Comparison of ENCODE assay signal across 8 mouse cellular contexts in genomic region chrX:73343802-73344201, GRCm38 (mm10). TPM values are rescaled to one million over a fixed set of nuclear protein-coding genes. Genes with fewer than 3 reads are reported as not detected.
A peak's percentile ranks its signal among the peaks of the same experiment; 100 is the strongest.
DNase-seq lines count a peak whose midpoint lies in the region; ATAC-seq and TF ChIP-seq lines count a peak whose summit lies in the region.
"Had no signal": no experiment of that assay in that cellular context is flagged by ENCODE, and none has a peak within 500 bp of the region (broad histone marks: within the 10 kb centered on the region; RNA-seq: fewer than 3 reads in every experiment).

No protein-coding gene starts in this region.

- no peaks in the 10 kb centered on the region for H3K27me3 ChIP-seq in lung, embryonic 14.5 days (ENCODE audit: insufficient read depth, low read length)
- H3K27me3 ChIP-seq in lung, postnatal 0 days (replicated peaks; ENCODE audit: insufficient read depth, low read length), result no peaks in the 10 kb centered on the region
- H3K27me3 ChIP-seq in forebrain, embryonic 10.5 days (ENCODE audit: poor library complexity, severe bottlenecking), result peaks cover 42% of the 10 kb centered on the region
- H3K27me3 ChIP-seq in limb, embryonic 15.5 days, result peaks cover 10% of the 10 kb centered on the region; the same call in 1 of the 2 replicates
- H3K27me3 ChIP-seq in neural tube, embryonic 15.5 days (replicated peaks), result no peaks in the 10 kb centered on the region

- ATAC-seq in lung, embryonic 14.5 days (ENCODE audit: insufficient read depth), result no peak
- ATAC-seq in lung, postnatal 0 days, result no peak
- no peak for ATAC-seq in limb, embryonic 15.5 days (ENCODE audit: insufficient number of reproducible peaks, low FRiP score, low TSS enrichment, low read depth)
- ATAC-seq in neural tube, embryonic 15.5 days (ENCODE audit: low FRiP score), result no peak

- no peak overlapping the region for H3K27ac ChIP-seq in lung, embryonic 14.5 days (ENCODE audit: low read depth)
- no peak overlapping the region for H3K27ac ChIP-seq in lung, postnatal 0 days (ENCODE audit: low read length)
- no peak overlapping the region for H3K27ac ChIP-seq in forebrain, embryonic 10.5 days
- H3K27ac ChIP-seq in limb, embryonic 15.5 days, result no peak overlapping the region
- H3K27ac ChIP-seq in neural tube, embryonic 15.5 days (replicated peaks), result no peak overlapping the region

- H3K36me3 ChIP-seq in lung, embryonic 14.5 days (ENCODE audit: insufficient read depth), result 0 out of 2 replicates have a peak, but pooled peaks cover 7% of the 10 kb centered on the region
- H3K36me3 ChIP-seq in lung, postnatal 0 days (ENCODE audit: insufficient read depth, low read length), result no peaks in the 10 kb centered on the region
- peaks cover 11% of the 10 kb centered on the region for H3K36me3 ChIP-seq in forebrain, embryonic 10.5 days (replicated peaks)
- no peaks in the 10 kb centered on the region for H3K36me3 ChIP-seq in limb, embryonic 15.5 days
- no peaks in the 10 kb centered on the region for H3K36me3 ChIP-seq in neural tube, embryonic 15.5 days

- H3K9ac ChIP-seq in lung, embryonic 14.5 days, result no peak overlapping the region
- H3K9ac ChIP-seq in lung, postnatal 0 days (replicated peaks; ENCODE audit: low read depth), result no peak overlapping the region
- H3K9ac ChIP-seq in limb, embryonic 15.5 days, result no peak overlapping the region
- H3K9ac ChIP-seq in neural tube, embryonic 15.5 days (replicated peaks), result no peak overlapping the region

- H3K9me3 ChIP-seq in lung, embryonic 14.5 days (ENCODE audit: low read depth, low read length), result no peaks in the 10 kb centered on the region
- no peaks in the 10 kb centered on the region for H3K9me3 ChIP-seq in lung, postnatal 0 days (ENCODE audit: low read length)
- H3K9me3 ChIP-seq in forebrain, embryonic 10.5 days, result no peaks in the 10 kb centered on the region
- no peaks in the 10 kb centered on the region for H3K9me3 ChIP-seq in limb, embryonic 15.5 days
- no peaks in the 10 kb centered on the region for H3K9me3 ChIP-seq in neural tube, embryonic 15.5 days (replicated peaks)

- peak overlapping the region; percentile 62 for H3K4me2 ChIP-seq in lung, embryonic 14.5 days
- H3K4me2 ChIP-seq in lung, postnatal 0 days (replicated peaks; ENCODE audit: low read depth, low read length), result no peak overlapping the region
- H3K4me2 ChIP-seq in limb, embryonic 15.5 days, result peak overlapping the region; percentile 41
- H3K4me2 ChIP-seq in neural tube, embryonic 15.5 days, result peak overlapping the region; percentile 61

- H3K4me3 ChIP-seq in lung, embryonic 14.5 days (ENCODE audit: low read depth, low read length), result peak overlapping the region; percentile 59; the same call in 1 of the 2 replicates
- no peak overlapping the region for H3K4me3 ChIP-seq in lung, postnatal 0 days (ENCODE audit: low read depth, low read length)
- peak overlapping the region; percentile 67; the same call in 1 of the 2 replicates for H3K4me3 ChIP-seq in forebrain, embryonic 10.5 days
- peak overlapping the region; percentile 58 for H3K4me3 ChIP-seq in limb, embryonic 15.5 days
- H3K4me3 ChIP-seq in neural tube, embryonic 15.5 days (replicated peaks), result 0 out of 2 replicates have a peak overlapping the region, but pooled peaks have one; percentile 55

- no peak for TF ChIP-seq CTCF in lung, embryonic 14.5 days (IDR thresholded peaks at IDR 0.05; ENCODE audit: low read depth)
- no peak for TF ChIP-seq CTCF in lung, postnatal 0 days (IDR thresholded peaks at IDR 0.05)

- no peak for TF ChIP-seq EP300 in lung, postnatal 0 days (IDR thresholded peaks at IDR 0.05)

- no peaks in the 10 kb centered on the region for H3K4me1 ChIP-seq in lung, embryonic 14.5 days (ENCODE audit: insufficient read depth)
- no peaks in the 10 kb centered on the region for H3K4me1 ChIP-seq in lung, postnatal 0 days (ENCODE audit: insufficient read depth, low read depth, low read length)
- peaks cover 10% of the 10 kb centered on the region for H3K4me1 ChIP-seq in forebrain, embryonic 10.5 days
- 0 out of 2 replicates have a peak, but pooled peaks cover 2% of the 10 kb centered on the region for H3K4me1 ChIP-seq in limb, embryonic 15.5 days
- H3K4me1 ChIP-seq in neural tube, embryonic 15.5 days, result peaks cover 7% of the 10 kb centered on the region; the same call in 1 of the 2 replicates

- DNase-seq in lung, embryonic 14.5 days, result no peak
- DNase-seq in lung, postnatal 0 days (ENCODE audit: low spot score), result no peak
- DNase-seq in forebrain, embryonic 10.5 days (ENCODE audit: extremely low spot score, low spot score), result no peak
- DNase-seq in adrenal gland, postnatal 4 days (ENCODE audit: low spot score in 2 of 2), result no peak
- no peak for DNase-seq in cerebellum, postnatal 14 days

- 81% methylated on average over 1 of the region's 1 CpGs for WGBS in lung, embryonic 14.5 days
- 62% methylated on average over 1 of the region's 1 CpGs for WGBS in lung, postnatal 0 days
- 88% methylated on average over 1 of the region's 1 CpGs for WGBS in forebrain, embryonic 10.5 days
- WGBS in limb, embryonic 15.5 days, result 76% methylated on average over 1 of the region's 1 CpGs
- WGBS in neural tube, embryonic 15.5 days, result 93% methylated on average over 1 of the region's 1 CpGs

RNA-seq across cellular contexts. Expression of gene Zfp275, which starts 1.4 kb away (rescaled TPM):
- 18.2 and 20.7 TPM in 2 replicates for polyA plus RNA-seq in lung, embryonic 14.5 days (2014; fragmentation: Nextera tagmentation; extraction: Ambion mirVana)
- polyA plus RNA-seq in lung, postnatal 0 days (2015; fragmentation: Nextera tagmentation; extraction: Ambion mirVana), result 3.6 and 4.3 TPM in 2 replicates
- 16.7 and 17.7 TPM in 2 replicates for polyA plus RNA-seq in forebrain, embryonic 10.5 days (2016; fragmentation: Nextera tagmentation; extraction: Ambion mirVana)
- 19.0 and 19.4 TPM in 2 replicates for polyA plus RNA-seq in limb, embryonic 15.5 days (2015; fragmentation: Nextera tagmentation; extraction: Ambion mirVana)
- 8.9 and 9.8 TPM in 2 replicates for polyA plus RNA-seq in neural tube, embryonic 15.5 days (2015; fragmentation: Nextera tagmentation; extraction: Ambion mirVana)
- total RNA-seq in adrenal gland, postnatal 4 days (2021), result 10 to 100 TPM; 26.6 to 28.8 TPM

RNA-seq across cellular contexts. Expression of gene Gm45015, which starts 7.2 kb away (rescaled TPM):
- polyA plus RNA-seq in lung, embryonic 14.5 days (2014; fragmentation: Nextera tagmentation; extraction: Ambion mirVana), result not detected in 2 replicates
- polyA plus RNA-seq in lung, postnatal 0 days (2015; fragmentation: Nextera tagmentation; extraction: Ambion mirVana), result not detected in 2 replicates
- polyA plus RNA-seq in forebrain, embryonic 10.5 days (2016; fragmentation: Nextera tagmentation; extraction: Ambion mirVana), result not detected in 2 replicates
- not detected in 2 replicates for polyA plus RNA-seq in limb, embryonic 15.5 days (2015; fragmentation: Nextera tagmentation; extraction: Ambion mirVana)
- polyA plus RNA-seq in neural tube, embryonic 15.5 days (2015; fragmentation: Nextera tagmentation; extraction: Ambion mirVana), result not detected in 2 replicates
- not detected for total RNA-seq in adrenal gland, postnatal 4 days (2021)
- total RNA-seq: layer of hippocampus, postnatal 10 days had no signal

RNA-seq across cellular contexts. Expression of gene Xlr5a, which starts 51.0 kb away (rescaled TPM):
- polyA plus RNA-seq in lung, embryonic 14.5 days (2014; fragmentation: Nextera tagmentation; extraction: Ambion mirVana), result not detected in 2 replicates
- polyA plus RNA-seq in lung, postnatal 0 days (2015; fragmentation: Nextera tagmentation; extraction: Ambion mirVana), result not detected in 2 replicates
- polyA plus RNA-seq in forebrain, embryonic 10.5 days (2016; fragmentation: Nextera tagmentation; extraction: Ambion mirVana), result not detected in 2 replicates
- not detected in 2 replicates for polyA plus RNA-seq in limb, embryonic 15.5 days (2015; fragmentation: Nextera tagmentation; extraction: Ambion mirVana)
- 0.20 TPM in 1 of 2 replicates, not detected in the other for polyA plus RNA-seq in neural tube, embryonic 15.5 days (2015; fragmentation: Nextera tagmentation; extraction: Ambion mirVana)
- not detected for total RNA-seq in adrenal gland, postnatal 4 days (2021)
- total RNA-seq: layer of hippocampus, postnatal 10 days had no signal

RNA-seq across cellular contexts. Expression of gene Xlr5c, which starts 51.0 kb away (rescaled TPM):
- not detected in 2 replicates for polyA plus RNA-seq in lung, embryonic 14.5 days (2014; fragmentation: Nextera tagmentation; extraction: Ambion mirVana)
- polyA plus RNA-seq in lung, postnatal 0 days (2015; fragmentation: Nextera tagmentation; extraction: Ambion mirVana), result not detected in 2 replicates
- polyA plus RNA-seq in forebrain, embryonic 10.5 days (2016; fragmentation: Nextera tagmentation; extraction: Ambion mirVana), result not detected in 2 replicates
- polyA plus RNA-seq in limb, embryonic 15.5 days (2015; fragmentation: Nextera tagmentation; extraction: Ambion mirVana), result not detected in 2 replicates
- not detected in 2 replicates for polyA plus RNA-seq in neural tube, embryonic 15.5 days (2015; fragmentation: Nextera tagmentation; extraction: Ambion mirVana)
- total RNA-seq in adrenal gland, postnatal 4 days (2021), result not detected
- total RNA-seq: layer of hippocampus, postnatal 10 days had no signal

RNA-seq across cellular contexts. Expression of gene Gm18336, which starts 54.7 kb away (rescaled TPM):
- polyA plus RNA-seq in lung, embryonic 14.5 days (2014; fragmentation: Nextera tagmentation; extraction: Ambion mirVana), result not detected in 2 replicates
- polyA plus RNA-seq in lung, postnatal 0 days (2015; fragmentation: Nextera tagmentation; extraction: Ambion mirVana), result not detected in 2 replicates
- not detected in 2 replicates for polyA plus RNA-seq in forebrain, embryonic 10.5 days (2016; fragmentation: Nextera tagmentation; extraction: Ambion mirVana)
- polyA plus RNA-seq in limb, embryonic 15.5 days (2015; fragmentation: Nextera tagmentation; extraction: Ambion mirVana), result not detected in 2 replicates
- not detected in 2 replicates for polyA plus RNA-seq in neural tube, embryonic 15.5 days (2015; fragmentation: Nextera tagmentation; extraction: Ambion mirVana)
- not detected for total RNA-seq in adrenal gland, postnatal 4 days (2021)
